Mouse (Mus musculus) intestine, embryonic 14.5 days (tissue): ENCODE data around the gene Adamts6. TPM values are rescaled to one million over a fixed set of nuclear protein-coding genes. Genes with fewer than 3 reads are reported as not detected.

Experiments used
- ATAC-seq: fragments of 200-750 bp; cut with Nextera tagmentation; replicated peaks from 2 replicates; pipeline ENCODE4 v1.8.0; 2017; ENCODE audit warnings: low read depth, moderate number of reproducible peaks, moderate TSS enrichment, moderate library complexity; ENCODE audit not compliant: low FRiP score, low TSS enrichment
- DNase-seq: peaks from one replicate; pipeline ENCODE4 v3.0.0-alpha.2; 2018; ENCODE audit warnings: low spot score
- H3K27ac ChIP-seq: fragments of 300-500 bp; sonication (generic); 2 replicates; pipeline ENCODE4 v1.5.1; 2014; ENCODE audit warnings: low read depth, mild to moderate bottlenecking, control low read depth
- H3K27me3 ChIP-seq: fragments of 300-500 bp; sonication (generic); replicated peaks from 2 replicates; pipeline ENCODE4 v1.6.1; 2014; ENCODE audit warnings: low read length, control low read depth; ENCODE audit not compliant: control insufficient read depth, insufficient read depth
- H3K36me3 ChIP-seq: fragments of 300-500 bp; sonication (generic); 2 replicates; pipeline ENCODE4 v1.6.1; 2014; ENCODE audit warnings: low read length, control low read depth; ENCODE audit not compliant: control insufficient read depth, insufficient read depth
- H3K4me1 ChIP-seq: fragments of 300-500 bp; sonication (generic); replicated peaks from 2 replicates; pipeline ENCODE4 v1.6.1; 2014; ENCODE audit warnings: low read length, control low read depth, mixed read lengths; ENCODE audit not compliant: control insufficient read depth, insufficient read depth
- H3K4me2 ChIP-seq: fragments of 300-500 bp; sonication (generic); 2 replicates; pipeline ENCODE4 v1.6.1; 2014; ENCODE audit warnings: low read length
- H3K4me3 ChIP-seq: fragments of 300-500 bp; sonication (generic); 2 replicates; pipeline ENCODE4 v1.5.1; 2014; ENCODE audit warnings: low read depth, low read length, control low read depth, mixed read lengths
- H3K9ac ChIP-seq: fragments of 300-500 bp; sonication (generic); 2 replicates; pipeline ENCODE4 v1.6.1; 2014; ENCODE audit warnings: mild to moderate bottlenecking, low read length
- H3K9me3 ChIP-seq: fragments of 300-500 bp; sonication (generic); 2 replicates; pipeline ENCODE4 v1.6.1; 2016; ENCODE audit warnings: low read length, control low read depth; ENCODE audit not compliant: control insufficient read depth
- WGBS: fragments of 180-500 bp; shearing (Covaris S2); extraction: QIAGEN DNeasy Blood & Tissue Kit; methylation state at CpG from one replicate; pipeline ENCODE4 v1.1.7; 2014; 5-methylcytosine and 5-hydroxymethylcytosine counted together
- polyA plus RNA-seq: library from polyadenylated mRNA; unstranded; fragments of >200 nt; fragmentation: Nextera tagmentation; extraction: Ambion mirVana; gene quantifications from 2 replicates; pipeline ENCODE4 v1.2.1, GENCODE M21; 2014

The Adamts6 gene
- polyA plus RNA-seq, 1 experiment from 2014 or later = 4.5 TPM

DNA sequence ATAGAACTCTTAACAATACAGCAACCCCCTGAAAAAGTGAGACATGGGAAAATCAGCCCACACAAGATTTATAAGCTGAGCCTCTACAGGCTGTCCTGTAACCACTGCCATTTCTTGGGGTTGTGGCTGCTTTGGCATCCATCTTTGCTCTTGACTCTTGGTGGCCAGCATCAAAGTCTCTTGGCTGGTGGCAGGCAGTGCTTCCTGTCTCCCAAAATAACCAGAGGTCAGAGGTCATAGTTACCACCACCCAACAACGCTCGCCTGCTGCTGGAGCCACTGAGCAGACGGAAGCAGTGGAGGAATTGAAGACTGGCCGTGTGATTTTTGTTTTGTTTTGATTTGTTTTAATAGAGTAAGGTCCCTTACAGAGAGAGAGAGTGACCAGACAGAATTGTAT is 228.5 kb downstream of the Adamts6 start:
- 36% methylated on average over 4 of the region's 4 CpGs for WGBS
- no peak for ATAC-seq
- DNase-seq = no peak

DNA sequence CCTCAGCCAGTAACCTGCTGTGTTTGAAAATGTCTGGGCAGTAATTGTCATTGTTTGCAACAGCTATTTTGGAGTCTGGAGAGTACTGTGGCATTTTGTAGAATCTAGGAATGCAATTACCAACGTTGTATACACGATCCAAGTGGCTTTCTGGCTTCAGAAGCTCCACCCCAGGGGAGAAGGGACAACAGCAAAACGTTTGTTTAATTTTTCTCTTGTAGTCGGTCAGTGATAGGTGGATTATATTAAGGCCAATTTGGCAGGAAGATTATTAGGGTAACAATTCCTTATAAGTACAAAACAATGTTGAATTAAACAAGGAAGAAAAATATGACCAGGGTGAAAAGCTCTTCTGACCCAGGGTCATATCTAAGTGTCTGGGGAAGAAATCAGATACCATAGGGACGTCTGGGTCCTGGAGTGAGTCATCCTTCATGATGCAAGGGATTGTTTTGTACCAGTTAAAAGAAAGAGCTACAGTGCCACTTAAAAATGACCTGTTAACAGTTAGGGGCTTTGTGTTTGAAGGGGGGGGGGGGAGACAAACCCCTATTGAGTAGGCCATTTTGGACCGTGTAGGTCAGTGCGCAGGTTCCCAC is 229.2 kb downstream of the Adamts6 start:
- H3K27me3 ChIP-seq = no peaks in the 10 kb centered on the region
- H3K27ac ChIP-seq = peak overlapping the region; percentile 72
- H3K9ac ChIP-seq = no peak overlapping the region
- WGBS = 27% methylated on average over 7 of the region's 7 CpGs
- ATAC-seq (no peak; the same call in 1 of the 2 replicates), DNase-seq (no peak)
- no peak overlapping the region for H3K4me2 ChIP-seq
- H3K9me3 ChIP-seq = no peaks in the 10 kb centered on the region
- no peak overlapping the region for H3K4me3 ChIP-seq
- H3K36me3 ChIP-seq = no peaks in the 10 kb centered on the region
- H3K4me1 ChIP-seq = peaks cover 14% of the 10 kb centered on the region

More for the DNA sequence above, 228.5 kb downstream of the Adamts6 start:
- H3K27ac ChIP-seq = peak overlapping the region; percentile 20; the same call in 1 of the 2 replicates
- no peaks in the 10 kb centered on the region for H3K27me3 ChIP-seq
- no peak overlapping the region for H3K4me3 ChIP-seq
- H3K36me3 ChIP-seq = no peaks in the 10 kb centered on the region
- no peak overlapping the region for H3K9ac ChIP-seq
- no peaks in the 10 kb centered on the region for H3K9me3 ChIP-seq
- H3K4me2 ChIP-seq = no peak overlapping the region
- peaks cover 14% of the 10 kb centered on the region for H3K4me1 ChIP-seq

DNA sequence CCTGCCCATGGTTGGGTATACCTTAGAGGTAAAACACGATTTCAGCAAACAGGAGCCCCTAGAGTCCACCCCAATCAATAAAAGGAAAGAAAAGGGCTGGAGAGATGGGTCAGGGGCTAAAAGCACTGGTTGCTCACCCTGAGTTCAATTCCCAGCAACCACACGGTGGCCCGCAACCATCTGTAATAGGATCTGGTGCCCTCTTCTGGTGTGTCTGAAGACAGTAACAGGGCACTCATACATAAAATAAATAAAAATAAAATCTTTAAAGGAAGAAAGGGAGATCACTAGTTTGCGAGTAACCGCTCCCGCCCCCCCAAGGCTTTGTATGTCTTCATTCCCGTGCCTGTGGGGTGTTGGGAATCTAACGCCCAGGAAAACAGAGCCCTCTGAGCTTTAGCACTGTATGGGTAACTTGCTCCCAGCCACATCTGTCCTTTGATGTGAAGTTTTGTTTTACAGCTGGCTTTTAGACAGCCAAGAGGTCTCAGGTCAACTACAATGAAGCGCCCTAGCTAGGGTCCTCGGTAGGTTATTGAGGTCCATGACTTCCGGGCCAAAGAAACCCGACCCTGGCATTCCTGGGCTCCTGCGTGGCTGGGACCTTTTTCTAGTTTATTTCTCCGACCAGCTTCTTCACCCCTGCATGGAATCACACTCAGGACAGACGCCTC is 230.1 kb downstream of the Adamts6 start:
- Histone ChIP-seq H3K27ac (peak overlapping the region; percentile 72), H3K4me3 (peak overlapping the region; percentile 21; the same call in 1 of the 2 replicates), H3K9ac (0 out of 2 replicates have a peak overlapping the region, but pooled peaks have one; percentile 6), H3K27me3 (no peaks in the 10 kb centered on the region), H3K9me3 (no peaks in the 10 kb centered on the region), H3K4me2 (peak overlapping the region; percentile 47), H3K36me3 (no peaks in the 10 kb centered on the region), H3K4me1 (peaks cover 14% of the 10 kb centered on the region)
- 49% methylated on average over 15 of the region's 15 CpGs for WGBS
- peak; percentile 30 for ATAC-seq
- DNase-seq = no peak

- WGBS = 14% methylated on average over 19 of the region's 19 CpGs
- H3K9me3 ChIP-seq = no peaks in the 10 kb centered on the region
- peak overlapping the region; percentile 21; the same call in 1 of the 2 replicates for H3K4me3 ChIP-seq
- peak overlapping the region; percentile 72 for H3K27ac ChIP-seq
- peaks cover 14% of the 10 kb centered on the region for H3K4me1 ChIP-seq
- no peaks in the 10 kb centered on the region for H3K36me3 ChIP-seq
- ATAC-seq (peak; percentile 91), DNase-seq (peak; percentile 87)
- H3K9ac ChIP-seq = 0 out of 2 replicates have a peak overlapping the region, but pooled peaks have one; percentile 13
- H3K4me2 ChIP-seq = peak overlapping the region; percentile 47
- no peaks in the 10 kb centered on the region for H3K27me3 ChIP-seq
Measured at GRCm38 (mm10) chr13:104518312-104519005, 230.8 kb downstream of the Adamts6 start.

- H3K9ac ChIP-seq = no peak overlapping the region
- WGBS = 72% methylated on average over 14 of the region's 14 CpGs
- no peaks in the 10 kb centered on the region for H3K36me3 ChIP-seq
- no peak overlapping the region for H3K4me3 ChIP-seq
- DNase-seq (no peak), ATAC-seq (no peak)
- H3K27ac ChIP-seq = peak overlapping the region; percentile 72; the same call in 1 of the 2 replicates
- no peaks in the 10 kb centered on the region for H3K9me3 ChIP-seq
- H3K27me3 ChIP-seq = no peaks in the 10 kb centered on the region
- H3K4me2 ChIP-seq = no peak overlapping the region
- H3K4me1 ChIP-seq = peaks cover 14% of the 10 kb centered on the region
Measured at GRCm38 (mm10) chr13:104519006-104519695, 231.5 kb downstream of the Adamts6 start.

- H3K27ac ChIP-seq = no peak overlapping the region
Measured at GRCm38 (mm10) chr13:104519981-104520380, 232.3 kb downstream of the Adamts6 start.

GRCm38 (mm10) chr13:104520461-104520860 is 232.8 kb downstream of the Adamts6 start:
- no peak for DNase-seq
- no peak for ATAC-seq

More at GRCm38 (mm10) chr13:104519981-104520380, 232.3 kb downstream of the Adamts6 start:
- ATAC-seq (no peak), DNase-seq (no peak)
- no peak overlapping the region for H3K4me3 ChIP-seq
- no peaks in the 10 kb centered on the region for H3K36me3 ChIP-seq
- H3K4me2 ChIP-seq = no peak overlapping the region
- H3K4me1 ChIP-seq = peaks cover 14% of the 10 kb centered on the region
- H3K27me3 ChIP-seq = no peaks in the 10 kb centered on the region
- H3K9ac ChIP-seq = no peak overlapping the region
- H3K9me3 ChIP-seq = 0 out of 2 replicates have a peak, but pooled peaks cover 2% of the 10 kb centered on the region
- WGBS = 92% methylated on average over 4 of the region's 4 CpGs

GRCm38 (mm10) chr13:104521532-104521931 is 233.9 kb downstream of the Adamts6 start:
- 0 out of 2 replicates have a peak, but pooled peaks cover 2% of the 10 kb centered on the region for H3K9me3 ChIP-seq
- H3K9ac ChIP-seq = no peak overlapping the region
- H3K4me2 ChIP-seq = no peak overlapping the region
- no peak overlapping the region for H3K4me3 ChIP-seq
- DNase-seq (no peak), ATAC-seq (no peak)
- 86% methylated on average over 2 of the region's 2 CpGs for WGBS
- H3K27ac ChIP-seq = no peak overlapping the region
- no peaks in the 10 kb centered on the region for H3K36me3 ChIP-seq
- no peaks in the 10 kb centered on the region for H3K27me3 ChIP-seq
- H3K4me1 ChIP-seq = peaks cover 11% of the 10 kb centered on the region

More at GRCm38 (mm10) chr13:104520461-104520860, 232.8 kb downstream of the Adamts6 start:
- Histone ChIP-seq H3K4me2 (no peak overlapping the region), H3K27ac (no peak overlapping the region), H3K9ac (no peak overlapping the region), H3K9me3 (0 out of 2 replicates have a peak, but pooled peaks cover 2% of the 10 kb centered on the region), H3K27me3 (no peaks in the 10 kb centered on the region), H3K36me3 (no peaks in the 10 kb centered on the region), H3K4me1 (peaks cover 14% of the 10 kb centered on the region), H3K4me3 (no peak overlapping the region)
- WGBS = 59% methylated on average over 3 of the region's 3 CpGs
